In genomic region chr9:106470991-106471750, GRCm38 (mm10) we compare ENCODE assay signal across 9 mouse cellular contexts. TPM values are rescaled to one million over a fixed set of nuclear protein-coding genes. Genes with fewer than 3 reads are reported as not detected.
DNase-seq lines count a peak whose midpoint lies in the region; ATAC-seq and TF ChIP-seq lines count a peak whose summit lies in the region.
"Had no signal": no experiment of that assay in that cellular context is flagged by ENCODE, and none has a peak within 500 bp of the region (broad histone marks: within the 10 kb centered on the region; RNA-seq: fewer than 3 reads in every experiment).

No protein-coding gene starts in this region.

- peak overlapping the region; percentile 77 for H3K27ac ChIP-seq in layer of hippocampus, adult 2 months
- peak overlapping the region; percentile 63; the same call in 1 of the 2 replicates for H3K27ac ChIP-seq in cortical plate, adult 2 months (ENCODE audit: insufficient read depth, low read length)
- no peak overlapping the region for H3K27ac ChIP-seq in limb, embryonic 14.5 days (replicated peaks; ENCODE audit: low read depth, low read length)
- H3K27ac ChIP-seq: forebrain, embryonic 13.5 days had no signal

- no peaks in the 10 kb centered on the region for H3K27me3 ChIP-seq in limb, embryonic 14.5 days (ENCODE audit: control insufficient read depth, insufficient read depth, low read length)
- H3K27me3 ChIP-seq: forebrain, embryonic 13.5 days had no signal

- H3K9ac ChIP-seq in limb, embryonic 14.5 days (ENCODE audit: low read depth, low read length, severe bottlenecking), result 0 out of 2 replicates have a peak overlapping the region, but pooled peaks have one; percentile 7
- H3K9ac ChIP-seq: forebrain, embryonic 13.5 days had no signal

- peak; percentile 15 to 23 for DNase-seq in adrenal gland, adult (ENCODE audit: inconsistent age in 2 of 2, low spot score in 1 of 2)
- no peak for DNase-seq in adrenal gland, postnatal 10 days
- no peak for DNase-seq in layer of hippocampus, adult 2 months (ENCODE audit: low spot score in 2 of 2)
- DNase-seq in layer of hippocampus, adult 18-20 months (ENCODE audit: low spot score in 2 of 2), result no peak
- no peak for DNase-seq in limb, embryonic 14.5 days (ENCODE audit: low spot score)
- DNase-seq in lung, postnatal 36 days, result no peak

- 61% methylated on average over 14 of the region's 14 CpGs for WGBS in limb, embryonic 14.5 days

- no peak for TF ChIP-seq CTCF in layer of hippocampus, adult 2 months (conservative IDR thresholded peaks at IDR 0.05)
- no peak for TF ChIP-seq CTCF in cortical plate, adult 2 months (IDR thresholded peaks at IDR 0.05; ENCODE audit: extremely low read depth, insufficient read depth, low read length)

- H3K4me1 ChIP-seq in cortical plate, adult 2 months (ENCODE audit: control insufficient read depth, insufficient read depth, low read length), result peaks cover 7% of the 10 kb centered on the region; the same call in 1 of the 2 replicates
- peaks cover 10% of the 10 kb centered on the region for H3K4me1 ChIP-seq in limb, embryonic 14.5 days (ENCODE audit: control insufficient read depth, insufficient read depth, low read length)

- no peak for ATAC-seq in limb, embryonic 14.5 days (ENCODE audit: low FRiP score, low read depth)
- no peak for ATAC-seq in monocyte, adult 5-6 weeks (replicated peaks; ENCODE audit: insufficient number of reproducible peaks, low FRiP score, low TSS enrichment, poor library complexity, severe bottlenecking)
- ATAC-seq: forebrain, embryonic 13.5 days had no signal

- no peaks in the 10 kb centered on the region for H3K9me3 ChIP-seq in limb, embryonic 14.5 days (ENCODE audit: control insufficient read depth, low read length)
- H3K9me3 ChIP-seq: forebrain, embryonic 13.5 days had no signal

- no peak overlapping the region for H3K4me3 ChIP-seq in layer of hippocampus, adult 2 months
- no peak overlapping the region for H3K4me3 ChIP-seq in cortical plate, adult 2 months (ENCODE audit: insufficient read depth, low read length)
- no peak overlapping the region for H3K4me3 ChIP-seq in limb, embryonic 14.5 days (replicated peaks; ENCODE audit: low read length)
- H3K4me3 ChIP-seq: forebrain, embryonic 13.5 days had no signal

- H3K4me2 ChIP-seq in limb, embryonic 14.5 days (replicated peaks; ENCODE audit: low read depth, low read length, severe bottlenecking), result no peak overlapping the region
- H3K4me2 ChIP-seq: forebrain, embryonic 13.5 days had no signal

- no peak for TF ChIP-seq POLR2A in cortical plate, adult 2 months (IDR thresholded peaks at IDR 0.05; ENCODE audit: extremely low read depth, insufficient read depth, low read length)
- TF ChIP-seq POLR2A in limb, embryonic 14.5 days (IDR thresholded peaks at IDR 0.05; ENCODE audit: borderline replicate concordance, extremely low read depth, insufficient read depth, insufficient read length), result no peak

- H3K36me3 ChIP-seq in limb, embryonic 14.5 days (ENCODE audit: control insufficient read depth, insufficient read depth, low read length), result no peaks in the 10 kb centered on the region

RNA-seq across cellular contexts. Expression of gene Rrp9, which starts 4.6 kb away (rescaled TPM):
- 10 to 100 TPM; 25.9 to 37.0 TPM for total RNA-seq in adrenal gland, postnatal 10 days (2021)
- total RNA-seq in layer of hippocampus, adult 2 months (2021), result 10 to 100 TPM; 35.4 to 36.6 TPM
- 10 to 100 TPM; 28.5 to 29.2 TPM for total RNA-seq in layer of hippocampus, adult 18-20 months (2021)
- 46.3 and 47.6 TPM in 2 replicates for polyA plus RNA-seq in cortical plate, adult 2 months (2012; rRNA removed)
- 44.2 and 52.3 TPM in 2 replicates for polyA plus RNA-seq in limb, embryonic 14.5 days (2012; rRNA removed)
- polyA plus RNA-seq in limb, embryonic 14.5 days (2014; fragmentation: Nextera tagmentation; extraction: Ambion mirVana), result 41.3 and 42.7 TPM in 2 replicates
- total RNA-seq in monocyte, adult 5-6 weeks (2017), result 27.1 to 41.0 TPM (median 35.1 TPM) in 3 replicates

RNA-seq across cellular contexts. Expression of gene Gpr62, which starts 5.4 kb away (rescaled TPM):
- under 1 TPM; 0.27 to 0.48 TPM for total RNA-seq in adrenal gland, postnatal 10 days (2021)
- total RNA-seq in layer of hippocampus, adult 2 months (2021), result 10 to 100 TPM; 11.6 to 12.4 TPM
- 10 to 100 TPM; 12.4 to 12.7 TPM for total RNA-seq in layer of hippocampus, adult 18-20 months (2021)
- polyA plus RNA-seq in cortical plate, adult 2 months (2012; rRNA removed), result 18.7 and 19.0 TPM in 2 replicates
- polyA plus RNA-seq in limb, embryonic 14.5 days (2012; rRNA removed), result 0.47 and 0.70 TPM in 2 replicates
- polyA plus RNA-seq in limb, embryonic 14.5 days (2014; fragmentation: Nextera tagmentation; extraction: Ambion mirVana), result 0.51 and 0.58 TPM in 2 replicates
- total RNA-seq in monocyte, adult 5-6 weeks (2017), result 0.48 TPM in 1 of 3 replicates, not detected in the others

RNA-seq across cellular contexts. Expression of gene Parp3, which starts 5.6 kb away (rescaled TPM):
- total RNA-seq in adrenal gland, postnatal 10 days (2021), result 10 to 100 TPM; 14.4 to 28.6 TPM
- total RNA-seq in layer of hippocampus, adult 2 months (2021), result 1 to 10 TPM; 3.0 to 3.7 TPM
- total RNA-seq in layer of hippocampus, adult 18-20 months (2021), result 1 to 10 TPM; 3.8 to 5.0 TPM
- polyA plus RNA-seq in cortical plate, adult 2 months (2012; rRNA removed), result 3.7 and 4.6 TPM in 2 replicates
- 9.0 and 9.2 TPM in 2 replicates for polyA plus RNA-seq in limb, embryonic 14.5 days (2012; rRNA removed)
- polyA plus RNA-seq in limb, embryonic 14.5 days (2014; fragmentation: Nextera tagmentation; extraction: Ambion mirVana), result 3.4 and 4.3 TPM in 2 replicates
- total RNA-seq in monocyte, adult 5-6 weeks (2017), result 40.5 to 57.0 TPM (median 45.9 TPM) in 3 replicates

RNA-seq across cellular contexts. Expression of gene Pcbp4, which starts 18.1 kb away (rescaled TPM):
- total RNA-seq in adrenal gland, postnatal 10 days (2021), result 10 to 100 TPM; 28.6 to 42.5 TPM
- 100 to 1,000 TPM; 187 to 205 TPM for total RNA-seq in layer of hippocampus, adult 2 months (2021)
- 100 to 1,000 TPM; 186 to 198 TPM for total RNA-seq in layer of hippocampus, adult 18-20 months (2021)
- 304 and 306 TPM in 2 replicates for polyA plus RNA-seq in cortical plate, adult 2 months (2012; rRNA removed)
- polyA plus RNA-seq in limb, embryonic 14.5 days (2012; rRNA removed), result 238 and 328 TPM in 2 replicates
- 88.0 and 92.7 TPM in 2 replicates for polyA plus RNA-seq in limb, embryonic 14.5 days (2014; fragmentation: Nextera tagmentation; extraction: Ambion mirVana)
- total RNA-seq in monocyte, adult 5-6 weeks (2017), result 1.2 to 9.7 TPM (median 2.7 TPM) in 3 replicates

RNA-seq across cellular contexts. Expression of gene Abhd14a, which starts 23.7 kb away (rescaled TPM):
- 10 to 100 TPM; 20.6 to 24.6 TPM for total RNA-seq in adrenal gland, postnatal 10 days (2021)
- total RNA-seq in layer of hippocampus, adult 2 months (2021), result 10 to 100 TPM; 39.0 to 39.4 TPM
- 10 to 100 TPM; 32.1 to 34.9 TPM for total RNA-seq in layer of hippocampus, adult 18-20 months (2021)
- 88.0 and 94.9 TPM in 2 replicates for polyA plus RNA-seq in cortical plate, adult 2 months (2012; rRNA removed)
- polyA plus RNA-seq in limb, embryonic 14.5 days (2012; rRNA removed), result 79.9 and 87.1 TPM in 2 replicates
- 69.5 and 74.0 TPM in 2 replicates for polyA plus RNA-seq in limb, embryonic 14.5 days (2014; fragmentation: Nextera tagmentation; extraction: Ambion mirVana)
- 1.5 to 6.5 TPM in 2 of 3 replicates, not detected in the other for total RNA-seq in monocyte, adult 5-6 weeks (2017)

Comparison
In these comparisons a context has a peak if more than half of its experiments do, and no peak if none do; other contexts are left out.
1. DNase-seq: peak in adrenal gland, adult (2 of 2); none in adrenal gland, postnatal 10 days (single experiment), layer of hippocampus, adult 2 months (0 of 2), layer of hippocampus, adult 18-20 months (0 of 2), limb, embryonic 14.5 days (single experiment) and lung, postnatal 36 days (single experiment).